Mouse (Mus musculus) liver, embryonic 13.5 days (tissue): Measurements from ENCODE around the gene Cep97. TPM values are rescaled to one million over a fixed set of nuclear protein-coding genes. Genes with fewer than 3 reads are reported as not detected.
A peak's percentile ranks its signal among the peaks of the same experiment; 100 is the strongest.

ENCODE experiments used
- ATAC-seq: fragments of 200-750 bp; cut with Nextera tagmentation; 2 replicates; pipeline ENCODE4 v1.8.0; 2017; ENCODE audit warnings: low read depth, mild to moderate bottlenecking, moderate number of reproducible peaks, moderate library complexity
- DNase-seq: peaks from one replicate; pipeline ENCODE4 v3.0.0; 2022
- H3K27ac ChIP-seq: fragments of 300-500 bp; sonication (generic); 2 replicates; pipeline ENCODE4 v1.5.1; 2015; ENCODE audit warnings: moderate library complexity, mild to moderate bottlenecking, inconsistent platforms
- H3K27me3 ChIP-seq: fragments of 300-500 bp; sonication (generic); 2 replicates; pipeline ENCODE4 v1.6.1; 2015; ENCODE audit warnings: mild to moderate bottlenecking, inconsistent platforms
- H3K36me3 ChIP-seq: fragments of 300-500 bp; sonication (generic); 2 replicates; pipeline ENCODE4 v1.6.1; 2015; ENCODE audit warnings: mild to moderate bottlenecking, inconsistent platforms
- H3K4me1 ChIP-seq: fragments of 300-500 bp; sonication (generic); replicated peaks from 2 replicates; pipeline ENCODE4 v1.6.1; 2015; ENCODE audit warnings: inconsistent platforms
- H3K4me2 ChIP-seq: fragments of 300-500 bp; sonication (generic); 2 replicates; pipeline ENCODE4 v1.6.1; 2015; ENCODE audit warnings: inconsistent platforms, mild to moderate bottlenecking, moderate library complexity
- H3K4me3 ChIP-seq: fragments of 300-500 bp; sonication (generic); replicated peaks from 2 replicates; pipeline ENCODE4 v1.5.1; 2015; ENCODE audit warnings: mild to moderate bottlenecking, inconsistent platforms
- H3K9ac ChIP-seq: fragments of 300-500 bp; sonication (generic); 2 replicates; pipeline ENCODE4 v1.6.1; 2015; ENCODE audit warnings: mild to moderate bottlenecking, inconsistent platforms
- H3K9me3 ChIP-seq: fragments of 300-500 bp; sonication (generic); replicated peaks from 2 replicates; pipeline ENCODE4 v1.6.1; 2016; ENCODE audit warnings: inconsistent platforms
- WGBS: fragments of 180-500 bp; shearing (Covaris S2); methylation state at CpG from one replicate; pipeline ENCODE4 v1.1.7; 2015; ENCODE audit not compliant: insufficient replicate concordance; 5-methylcytosine and 5-hydroxymethylcytosine counted together
- polyA plus RNA-seq: library from polyadenylated mRNA; unstranded; fragments of >200 nt; fragmentation: Nextera tagmentation; extraction: Ambion mirVana; gene quantifications from 2 replicates; pipeline ENCODE4 v1.2.1, GENCODE M21; 2015

The Cep97 gene
- 5.7 and 6.5 TPM in 2 replicates for polyA plus RNA-seq

DNA sequence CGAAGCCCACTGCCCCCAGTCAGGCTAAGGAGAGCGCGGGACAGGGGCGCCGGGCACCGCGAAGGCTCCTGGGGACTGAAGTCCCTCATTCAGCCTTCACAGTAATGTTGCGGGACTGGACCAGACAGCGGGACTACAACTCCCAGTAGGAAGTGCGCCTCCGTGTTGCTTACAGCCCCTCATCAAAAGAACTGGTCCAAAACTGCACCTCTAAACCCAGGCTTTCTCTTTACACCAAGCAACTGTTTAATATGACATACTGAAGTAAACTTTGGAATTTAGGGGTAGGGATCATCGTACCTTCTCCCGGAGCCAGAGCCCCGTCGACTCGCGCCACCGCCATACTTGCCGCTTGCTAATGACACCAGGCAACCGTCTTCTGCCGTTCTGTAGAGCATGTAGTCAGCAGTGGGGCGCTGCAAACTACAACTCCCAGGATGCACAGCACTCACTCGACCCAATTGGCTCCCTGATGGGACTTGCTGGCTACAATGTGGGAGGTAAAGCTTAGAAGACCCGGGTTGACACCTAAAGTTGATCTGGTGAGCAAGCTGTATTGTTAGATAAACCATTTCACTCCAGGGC lies at the start of gene Cep97:
Gene Cep97, minus strand, starts transcription at position 403 of the 585 bp plus-strand sequence.
- peak; percentile 99 for ATAC-seq
- Histone ChIP-seq H3K4me3 (peak within 1 kb of the TSS; percentile 79), H3K9me3 (no peaks in the 10 kb centered on the region), H3K36me3 (no peaks in the 10 kb centered on the region), H3K27me3 (no peaks in the 10 kb centered on the region), H3K4me1 (peaks cover 15% of the 10 kb centered on the region), H3K9ac (peak within 1 kb of the TSS; percentile 84), H3K27ac (peak within 1 kb of the TSS; percentile 67), H3K4me2 (peak within 1 kb of the TSS; percentile 82)
- WGBS: under 1% methylated on average over 24 of the region's 24 CpGs
- DNase-seq: peak; percentile 90

DNA sequence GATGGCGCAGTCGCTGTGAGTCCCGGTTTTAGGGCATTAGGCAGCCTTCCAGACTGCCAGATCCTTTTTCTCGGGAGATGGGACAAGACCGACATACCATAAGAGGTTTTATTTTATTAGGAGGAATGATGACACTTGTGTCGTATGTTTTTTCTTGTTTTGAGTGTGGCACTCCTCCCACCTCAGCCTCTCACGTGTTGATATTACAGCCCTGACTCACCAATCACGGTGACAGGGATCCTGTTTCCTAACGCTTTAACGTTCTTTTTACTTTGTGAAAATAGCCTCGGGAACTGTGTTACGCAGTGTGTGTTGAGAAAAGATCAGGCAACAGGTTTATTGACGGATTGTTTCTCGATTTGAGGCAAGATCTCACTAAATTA lies 40.2 kb upstream of the Cep97 start:
- peak; percentile 32 for DNase-seq
- Histone ChIP-seq H3K4me3 (peak overlapping the region; percentile 100), H3K9ac (peak overlapping the region; percentile 100), H3K4me1 (peaks cover 55% of the 10 kb centered on the region), H3K27ac (peak overlapping the region; percentile 95), H3K27me3 (no peaks in the 10 kb centered on the region), H3K9me3 (no peaks in the 10 kb centered on the region), H3K36me3 (peaks cover 41% of the 10 kb centered on the region), H3K4me2 (peak overlapping the region; percentile 90)
- no peak for ATAC-seq
- 8% methylated on average over 14 of the region's 14 CpGs for WGBS

- no peaks in the 10 kb centered on the region for H3K9me3 ChIP-seq
- peaks cover 60% of the 10 kb centered on the region for H3K4me1 ChIP-seq
- peak overlapping the region; percentile 90 for H3K4me2 ChIP-seq
- peak overlapping the region; percentile 100 for H3K4me3 ChIP-seq
- WGBS: under 1% methylated on average over 54 of the region's 55 CpGs
- peak overlapping the region; percentile 100 for H3K9ac ChIP-seq
- ATAC-seq: peak; percentile 88
- peak overlapping the region; percentile 95 for H3K27ac ChIP-seq
- H3K36me3 ChIP-seq: peaks cover 46% of the 10 kb centered on the region
- no peaks in the 10 kb centered on the region for H3K27me3 ChIP-seq
- peak; percentile 81 for DNase-seq
These were observed 39.7 kb upstream of the Cep97 start for GRCm38 (mm10) chr16:55974256-55974902.

DNA sequence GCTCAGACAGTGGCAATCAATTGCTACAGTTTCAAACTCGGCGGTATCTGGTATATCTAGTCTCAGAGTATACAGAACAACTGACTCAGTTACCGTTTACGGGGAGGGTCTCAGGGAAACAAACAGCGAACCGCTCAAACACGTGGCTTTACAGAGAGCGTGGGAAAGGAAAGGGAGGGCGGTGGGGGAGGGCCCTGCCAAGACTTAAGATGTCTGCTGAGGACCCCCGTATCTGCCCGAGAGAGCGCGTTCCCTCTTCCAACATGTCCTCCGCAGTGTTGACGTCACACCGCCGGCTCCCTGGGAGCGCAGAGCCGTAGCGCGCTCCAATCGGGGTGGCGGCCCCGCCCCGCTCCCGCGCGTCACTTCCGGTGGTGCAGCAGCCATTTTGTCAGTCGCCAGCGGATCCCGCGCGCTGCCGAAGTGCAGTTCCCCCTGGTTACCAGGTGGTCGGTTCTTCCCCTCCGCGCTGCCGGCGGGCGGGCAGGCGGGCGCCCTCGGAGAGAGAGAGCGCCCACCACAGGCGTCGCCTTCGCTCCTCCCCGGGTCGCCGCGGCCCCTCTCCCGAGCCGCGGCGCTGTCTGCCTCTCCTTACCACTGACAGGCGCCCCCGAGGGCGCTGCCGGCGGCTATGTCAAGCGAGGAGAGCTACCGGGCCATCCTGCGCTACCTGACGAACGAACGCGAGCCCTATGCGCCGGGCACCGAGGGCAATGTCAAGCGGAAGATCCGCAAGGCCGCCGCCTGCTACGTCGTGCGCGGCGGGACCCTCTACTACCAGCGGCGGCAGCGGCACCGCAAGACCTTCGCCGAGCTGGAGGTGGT lies 39.0 kb upstream of the Cep97 start, which contains the start of gene Zbtb11:
Gene Zbtb11, plus strand, starts transcription at position 453 of the 825 bp plus-strand sequence.
- no peaks in the 10 kb centered on the region for H3K27me3 ChIP-seq
- H3K4me1 ChIP-seq: peaks cover 67% of the 10 kb centered on the region
- H3K4me2 ChIP-seq: peak within 1 kb of the TSS; percentile 90
- ATAC-seq: peak; percentile 90
- peak within 1 kb of the TSS; percentile 100 for H3K9ac ChIP-seq
- H3K27ac ChIP-seq: peak within 1 kb of the TSS; percentile 95
- peak; percentile 98 for DNase-seq
- WGBS: under 1% methylated on average over 79 of the region's 86 CpGs
- no peaks in the 10 kb centered on the region for H3K9me3 ChIP-seq
- peaks cover 53% of the 10 kb centered on the region for H3K36me3 ChIP-seq
- peak within 1 kb of the TSS; percentile 100 for H3K4me3 ChIP-seq

- H3K27me3 ChIP-seq: no peaks in the 10 kb centered on the region
- no peak for DNase-seq
- peak overlapping the region; percentile 100 for H3K4me3 ChIP-seq
- peaks cover 50% of the 10 kb centered on the region for H3K36me3 ChIP-seq
- peak overlapping the region; percentile 100 for H3K9ac ChIP-seq
- no peak for ATAC-seq
- H3K4me2 ChIP-seq: peak overlapping the region; percentile 90
- peaks cover 75% of the 10 kb centered on the region for H3K4me1 ChIP-seq
- no peaks in the 10 kb centered on the region for H3K9me3 ChIP-seq
- H3K27ac ChIP-seq: peak overlapping the region; percentile 95
- 41% methylated on average over 10 of the region's 10 CpGs for WGBS
These were observed 38.1 kb upstream of the Cep97 start for GRCm38 (mm10) chr16:55972626-55973201.

- Histone ChIP-seq H3K4me3 (no peak overlapping the region), H3K36me3 (peaks cover 52% of the 10 kb centered on the region), H3K4me2 (peak overlapping the region; percentile 3; the same call in 1 of the 2 replicates), H3K4me1 (peaks cover 80% of the 10 kb centered on the region), H3K9me3 (no peaks in the 10 kb centered on the region), H3K27me3 (no peaks in the 10 kb centered on the region), H3K27ac (peak overlapping the region; percentile 37; the same call in 1 of the 2 replicates), H3K9ac (no peak overlapping the region)
- DNase-seq: no peak
- ATAC-seq: no peak
- WGBS: 59% methylated on average over 6 of the region's 6 CpGs
These were observed 37.3 kb upstream of the Cep97 start for GRCm38 (mm10) chr16:55971735-55972615.

DNA sequence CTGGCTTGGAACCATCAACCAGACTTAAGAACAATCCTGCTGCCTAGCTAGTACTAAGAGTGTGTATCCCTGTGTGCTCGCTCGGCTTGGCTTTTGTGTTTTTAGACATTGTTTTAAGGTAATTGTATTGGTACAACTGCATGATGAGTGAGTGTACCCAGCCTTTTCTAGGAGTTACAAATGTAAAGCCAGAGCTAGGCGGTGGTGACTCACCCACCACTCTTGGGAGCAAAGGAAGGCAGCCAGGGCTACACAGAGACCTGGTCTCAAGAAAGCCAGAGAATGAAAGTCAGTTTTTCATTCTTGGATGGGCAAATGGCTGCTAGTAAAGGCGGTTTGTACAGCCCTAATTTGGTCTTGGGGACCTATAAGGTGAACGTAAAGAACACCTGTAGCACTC lies 35.8 kb upstream of the Cep97 start:
- Histone ChIP-seq H3K4me1 (peaks cover 71% of the 10 kb centered on the region), H3K27ac (no peak overlapping the region), H3K4me3 (no peak overlapping the region), H3K9me3 (no peaks in the 10 kb centered on the region), H3K36me3 (peaks cover 52% of the 10 kb centered on the region), H3K27me3 (no peaks in the 10 kb centered on the region), H3K9ac (no peak overlapping the region), H3K4me2 (no peak overlapping the region)
- 86% methylated on average over 5 of the region's 5 CpGs for WGBS
- ATAC-seq (no peak), DNase-seq (no peak)

DNA sequence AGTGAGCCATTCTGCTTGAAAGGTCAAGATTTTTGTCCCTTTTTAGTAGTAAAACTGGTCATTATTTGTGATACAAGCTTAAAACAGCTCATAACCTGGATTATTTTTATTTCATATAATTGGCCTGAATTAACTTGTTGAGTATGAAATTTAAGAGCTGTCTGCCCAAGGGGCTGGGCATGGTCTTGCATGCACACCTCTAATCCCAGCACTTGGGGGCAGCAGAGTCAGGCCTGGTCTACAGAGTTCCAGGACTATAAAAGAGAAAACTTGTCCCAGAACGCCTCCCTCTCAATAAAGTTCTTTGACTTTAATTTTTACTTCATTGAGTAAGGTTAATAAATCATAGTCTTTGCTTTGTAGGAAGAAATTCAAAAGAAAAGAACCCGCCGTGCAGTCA lies 34.5 kb upstream of the Cep97 start:
- H3K4me3 ChIP-seq: no peak overlapping the region; the same call in 1 of the 2 replicates
- 87% methylated on average over 3 of the region's 3 CpGs for WGBS
- 0 out of 2 replicates have a peak overlapping the region, but pooled peaks have one; percentile 40 for H3K9ac ChIP-seq
- no peak for ATAC-seq
- no peaks in the 10 kb centered on the region for H3K27me3 ChIP-seq
- H3K36me3 ChIP-seq: peaks cover 52% of the 10 kb centered on the region
- peak; percentile 33 for DNase-seq
- peaks cover 69% of the 10 kb centered on the region for H3K4me1 ChIP-seq
- peak overlapping the region; percentile 42; the same call in 1 of the 2 replicates for H3K4me2 ChIP-seq
- H3K9me3 ChIP-seq: no peaks in the 10 kb centered on the region
- H3K27ac ChIP-seq: 0 out of 2 replicates have a peak overlapping the region, but pooled peaks have one; percentile 1

DNA sequence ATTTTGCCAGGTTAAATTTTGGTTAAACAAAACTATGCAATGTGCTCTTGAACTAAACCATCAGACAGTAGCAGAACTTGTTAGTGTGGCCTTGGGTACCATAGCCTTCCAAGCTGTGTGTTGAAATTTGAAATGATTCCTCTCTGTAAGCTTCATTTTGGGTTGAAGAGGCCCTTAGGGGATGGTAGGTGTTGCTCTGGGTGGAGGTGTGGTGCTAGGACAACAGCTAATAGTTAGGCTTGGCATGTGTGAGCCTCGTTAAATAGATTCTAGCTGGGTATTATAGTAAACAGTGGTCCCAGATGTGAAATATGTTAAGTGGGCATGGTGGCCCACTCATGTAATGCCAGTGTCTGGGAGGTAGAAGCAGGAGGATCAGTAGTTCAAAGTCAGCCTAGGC lies 32.6 kb upstream of the Cep97 start:
- DNase-seq (no peak), ATAC-seq (no peak)
- WGBS: 10% methylated on average over 1 of the region's 1 CpGs
- Histone ChIP-seq H3K4me3 (peak overlapping the region; percentile 86), H3K27me3 (no peaks in the 10 kb centered on the region), H3K9me3 (no peaks in the 10 kb centered on the region), H3K4me2 (peak overlapping the region; percentile 92), H3K36me3 (peaks cover 46% of the 10 kb centered on the region), H3K4me1 (peaks cover 60% of the 10 kb centered on the region), H3K9ac (peak overlapping the region; percentile 91), H3K27ac (peak overlapping the region; percentile 82)

DNA sequence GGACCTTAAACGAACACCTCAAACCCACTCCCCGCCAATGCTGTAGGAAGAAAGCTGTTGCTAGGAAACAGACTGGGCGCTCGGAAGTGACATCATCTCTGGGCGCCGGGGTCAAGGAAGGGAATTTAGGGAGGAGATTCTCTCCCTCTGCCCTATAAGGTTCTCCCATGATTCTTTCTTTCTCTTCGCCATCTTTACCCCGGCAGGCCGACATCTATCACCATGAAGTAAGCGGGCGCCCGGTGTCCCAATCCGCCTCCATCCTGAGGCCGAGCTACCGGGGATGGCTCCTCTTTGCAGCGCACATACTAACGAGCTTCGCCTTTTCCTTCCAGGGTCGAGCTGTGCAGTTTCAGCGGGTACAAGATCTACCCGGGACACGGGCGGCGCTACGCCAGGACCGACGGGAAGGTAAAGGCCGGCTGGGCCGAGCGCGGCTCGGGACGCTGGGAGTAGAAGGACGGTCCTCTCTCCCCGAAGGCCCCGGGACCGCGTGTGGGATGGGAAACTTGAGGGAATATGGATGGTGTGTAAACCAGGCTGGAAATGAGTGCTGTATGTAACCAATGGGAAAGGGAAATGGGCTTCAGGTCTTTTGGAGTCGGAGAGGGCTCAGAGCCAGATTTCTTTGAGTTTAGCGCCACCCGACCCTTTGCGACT lies 31.7 kb upstream of the Cep97 start, which contains the start of gene Rpl24:
Gene Rpl24, plus strand, starts transcription at position 64 of the 660 bp plus-strand sequence.
- H3K27me3 ChIP-seq: no peaks in the 10 kb centered on the region
- no peaks in the 10 kb centered on the region for H3K9me3 ChIP-seq
- H3K9ac ChIP-seq: peak within 1 kb of the TSS; percentile 91
- under 1% methylated on average over 42 of the region's 42 CpGs for WGBS
- peak; percentile 86 for DNase-seq
- H3K4me2 ChIP-seq: peak within 1 kb of the TSS; percentile 92
- H3K36me3 ChIP-seq: peaks cover 37% of the 10 kb centered on the region
- peak within 1 kb of the TSS; percentile 82 for H3K27ac ChIP-seq
- ATAC-seq: peak; percentile 89
- peaks cover 51% of the 10 kb centered on the region for H3K4me1 ChIP-seq
- peak within 1 kb of the TSS; percentile 86 for H3K4me3 ChIP-seq
